Mouse (Mus musculus) mouse embryonic stem cell (cell line): Measurements from ENCODE around the gene Ankrd45.
"Not testable (repeated sequence)": the region's sequence is repeated elsewhere in the genome, so short reads cannot be mapped to it uniquely, and the experiment has no call there.

Experiments
- in situ Hi-C, 2 experiments: fragments of 300-500 bp; cut with MboI; formaldehyde crosslinking; loops; 1 replicate in 1 of 2; 3 replicates in 1 of 2; pipeline ENCODE4 v1.14.3; 2019 to 2020; ENCODE audit warnings: low sequenced_read_pairs in 2 of 2, low pct_unique_long_range_greater_than_20kb in 1 of 2, mixed read lengths in 1 of 2; ENCODE audit not compliant: unreplicated experiment in 1 of 2

Gene Ankrd45

GRCm38 (mm10) chr1:161142531-161143159 lies at the start of gene Ankrd45:
Ankrd45 (plus strand) TSS chr1:161142691.
- in situ Hi-C loops, result no loop called here

- in situ Hi-C loops, result no loop called here
Measured at GRCm38 (mm10) chr1:161099721-161100405, 42.6 kb upstream of the Ankrd45 start.

GRCm38 (mm10) chr1:161103842-161104241 lies 38.6 kb upstream of the Ankrd45 start:
- in situ Hi-C loops, result no loop called here

- in situ Hi-C loops, result no loop called here
Measured at GRCm38 (mm10) chr1:161109216-161109615, 33.3 kb upstream of the Ankrd45 start.

- in situ Hi-C loops, result no loop called here
Measured at GRCm38 (mm10) chr1:161114591-161114990, 27.9 kb upstream of the Ankrd45 start.

GRCm38 (mm10) chr1:161122661-161123418 lies 19.7 kb upstream of the Ankrd45 start:
- in situ Hi-C loops, result no loop called here

GRCm38 (mm10) chr1:161126461-161126860 lies 16.0 kb upstream of the Ankrd45 start:
- in situ Hi-C loops, result no loop called here

GRCm38 (mm10) chr1:161130726-161131664 lies 11.5 kb upstream of the Ankrd45 start, which contains the start of gene Klhl20:
Klhl20 (minus strand) TSS chr1:161131511.
- in situ Hi-C loops, result no loop called here

GRCm38 (mm10) chr1:161139496-161139895 lies 3.0 kb upstream of the Ankrd45 start:
- in situ Hi-C loops, result no loop called here

GRCm38 (mm10) chr1:161140026-161140762 lies 2.3 kb upstream of the Ankrd45 start:
- in situ Hi-C loops, result no loop called here

GRCm38 (mm10) chr1:161143216-161143615 lies 725 bp downstream of the Ankrd45 start:
- in situ Hi-C loops, result no loop called here

- in situ Hi-C loops, result not testable (repeated sequence)
Measured at GRCm38 (mm10) chr1:161145611-161146010, 3.1 kb downstream of the Ankrd45 start.

GRCm38 (mm10) chr1:161147888-161148287 lies 5.4 kb downstream of the Ankrd45 start:
- in situ Hi-C loops, result no loop called here

- in situ Hi-C loops, result no loop called here
Measured at GRCm38 (mm10) chr1:161151098-161151497, 8.6 kb downstream of the Ankrd45 start.

- in situ Hi-C loops, result no loop called here
Measured at GRCm38 (mm10) chr1:161156546-161156945, 14.1 kb downstream of the Ankrd45 start.

GRCm38 (mm10) chr1:161159214-161159613 lies 16.7 kb downstream of the Ankrd45 start, which contains the start of gene Tex50:
Tex50 (minus strand) TSS chr1:161159314.
- in situ Hi-C loops, result no loop called here

- in situ Hi-C loops, result loop anchor here in 1 of 2 experiments (10.0 kb wide), 1 partner anchor 85 kb away; the partner anchor contains the start of genes Cenpl and Dars2
Measured at GRCm38 (mm10) chr1:161160266-161160665, 17.8 kb downstream of the Ankrd45 start.
